Mouse (Mus musculus): ENCODE data around the gene Prss28.
A peak's percentile ranks its signal among the peaks of the same experiment; 100 is the strongest.

- TF ChIP-seq CTCF (IDR thresholded peaks at IDR 0.05; ENCODE audit: extremely low read depth, insufficient read depth, low read length), result peak; percentile 94
- TF ChIP-seq POLR2A (IDR thresholded peaks at IDR 0.05; ENCODE audit: extremely low read depth, insufficient read depth, low read length), result no peak
These were observed 25.5 kb downstream of the Prss28 start for GRCm38 (mm10) chr17:25333943-25334342.

All from cortical plate, adult 2 months (tissue).